Mouse (Mus musculus) frontal cortex, postnatal 25 days (tissue): ENCODE measurements around the gene Ube2u.

Experiments used
- DNase-seq, 2 experiments: peaks; one replicate each; pipeline ENCODE4 v3.0.0; 2022; ENCODE audit warnings: low spot score in 2 of 2

The Ube2u gene

GRCm38 (mm10) chr4:100547905-100548304 is 69.3 kb downstream of the Ube2u start:
- DNase-seq = no peak

- no peak for DNase-seq
Observed at GRCm38 (mm10) chr4:100553296-100553695, 74.6 kb downstream of the Ube2u start.

DNA sequence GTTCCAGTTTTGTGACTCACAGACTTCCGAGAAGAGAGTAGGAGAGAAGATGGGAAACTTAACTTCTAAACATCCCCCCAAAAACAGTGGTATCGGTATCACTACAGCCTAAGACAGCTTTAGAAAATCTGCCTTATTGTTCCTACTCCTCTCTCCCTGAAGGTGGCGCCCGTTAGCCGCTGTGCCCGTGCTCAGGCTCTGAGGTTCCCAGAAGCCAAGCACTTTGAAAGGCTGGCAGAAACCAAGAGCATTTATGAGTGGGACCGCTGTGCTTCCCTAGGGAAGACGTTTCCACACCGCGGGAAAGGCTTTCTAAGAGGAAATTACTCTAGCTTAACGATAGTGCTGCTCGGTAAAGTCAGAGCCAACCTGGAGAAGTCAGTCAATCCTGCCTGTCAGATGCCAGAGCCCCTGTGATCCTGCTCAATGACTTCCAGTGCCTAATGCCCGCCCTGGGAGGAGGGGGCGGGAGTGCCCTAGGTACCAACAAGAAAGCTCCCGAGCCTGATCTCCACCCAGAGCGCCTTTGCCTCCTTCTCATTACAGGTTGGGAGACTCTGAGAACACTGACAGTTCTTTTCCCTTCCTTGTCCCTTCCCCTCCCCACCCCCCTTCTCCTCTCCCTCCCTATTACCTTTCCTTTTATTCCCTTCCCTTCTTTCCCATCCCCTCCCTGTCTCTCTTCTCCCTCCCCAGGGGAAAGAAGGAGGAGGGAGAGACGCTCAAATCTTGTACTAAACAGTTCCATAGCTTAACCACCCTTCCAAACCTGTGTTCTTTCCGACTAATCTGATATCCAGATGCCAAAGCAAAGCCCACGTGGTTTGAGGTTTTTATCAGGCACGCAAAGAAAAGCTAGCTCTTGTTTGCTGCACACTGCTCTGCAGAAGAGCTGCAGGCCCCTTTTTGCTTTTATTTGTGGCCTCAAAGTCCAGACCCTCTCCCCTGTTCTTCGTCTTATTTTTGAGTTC is 109.9 kb downstream of the Ube2u start:
- peak; percentile 74 to 78 for DNase-seq

- DNase-seq = no peak
Observed at GRCm38 (mm10) chr4:100595771-100596170, 117.1 kb downstream of the Ube2u start.

- DNase-seq = no peak
Observed at GRCm38 (mm10) chr4:100596630-100597029, 118.0 kb downstream of the Ube2u start.

DNA sequence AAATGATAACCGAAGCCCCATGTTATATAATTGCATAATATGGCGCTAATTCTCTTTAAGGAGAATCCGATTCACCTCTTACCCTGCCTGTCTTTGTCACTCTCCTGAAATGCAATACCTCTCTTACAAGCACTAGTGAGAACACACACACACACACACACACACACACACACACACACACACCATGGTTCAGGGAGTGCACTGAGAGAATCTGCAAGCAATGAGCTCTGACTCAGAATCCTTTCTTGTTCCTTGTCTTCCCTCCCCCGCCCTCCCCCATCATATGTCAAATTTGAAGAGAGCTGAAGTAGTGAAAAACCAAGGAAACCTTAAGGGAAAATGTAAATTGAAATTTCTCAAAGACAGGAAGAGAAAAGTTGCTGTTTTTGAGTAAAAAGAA is 118.4 kb downstream of the Ube2u start:
- peak in 1 of 2 experiments; percentile 23 for DNase-seq
